Mouse (Mus musculus) midbrain, embryonic 16.5 days (tissue): ENCODE measurements around the gene Ttc23l. TPM values are rescaled to one million over a fixed set of nuclear protein-coding genes. Genes with fewer than 3 reads are reported as not detected.

Experiments
- ATAC-seq: fragments of 200-750 bp; cut with Nextera tagmentation; 2 replicates; pipeline ENCODE4 v1.8.0; 2017; ENCODE audit warnings: moderate TSS enrichment
- H3K27ac ChIP-seq: fragments of 300-500 bp; sonication (generic); 2 replicates; pipeline ENCODE4 v1.5.1; 2014; ENCODE audit warnings: mild to moderate bottlenecking, low read length, mixed read lengths
- H3K27me3 ChIP-seq: fragments of 300-500 bp; sonication (generic); 2 replicates; pipeline ENCODE4 v1.6.1; 2014; ENCODE audit warnings: low read depth, low read length, mixed read lengths; ENCODE audit not compliant: control insufficient read depth, insufficient read depth
- H3K36me3 ChIP-seq: fragments of 300-500 bp; sonication (generic); 2 replicates; pipeline ENCODE4 v1.6.1; 2014; ENCODE audit warnings: mild to moderate bottlenecking, low read length, moderate library complexity, mixed read lengths; ENCODE audit not compliant: control insufficient read depth, insufficient read depth
- H3K4me1 ChIP-seq: fragments of 300-500 bp; sonication (generic); 2 replicates; pipeline ENCODE4 v1.6.1; 2014; ENCODE audit warnings: mild to moderate bottlenecking, low read length, mixed read lengths; ENCODE audit not compliant: control insufficient read depth, insufficient read depth
- H3K4me2 ChIP-seq: fragments of 300-500 bp; sonication (generic); 2 replicates; pipeline ENCODE4 v1.6.1; 2014; ENCODE audit warnings: mild to moderate bottlenecking, low read length, mixed read lengths
- H3K4me3 ChIP-seq: fragments of 300-500 bp; sonication (generic); 2 replicates; pipeline ENCODE4 v1.5.1; 2014; ENCODE audit warnings: low read depth, mild to moderate bottlenecking, low read length, moderate library complexity, mixed read lengths
- H3K9ac ChIP-seq: fragments of 300-500 bp; sonication (generic); 2 replicates; pipeline ENCODE4 v1.6.1; 2014; ENCODE audit warnings: low read depth, low read length, mixed read lengths
- H3K9me3 ChIP-seq: fragments of 300-500 bp; sonication (generic); replicated peaks from 2 replicates; pipeline ENCODE4 v1.6.1; 2014; ENCODE audit warnings: mild to moderate bottlenecking, low read length, mixed read lengths; ENCODE audit not compliant: control insufficient read depth, poor library complexity, severe bottlenecking
- WGBS: fragments of 180-500 bp; shearing (Covaris S2); extraction: QIAGEN DNeasy Blood & Tissue Kit; methylation state at CpG from one replicate; pipeline ENCODE4 v1.1.7; 2014; 5-methylcytosine and 5-hydroxymethylcytosine counted together
- polyA plus RNA-seq: library from polyadenylated mRNA; unstranded; fragments of >200 nt; fragmentation: Nextera tagmentation; extraction: Ambion mirVana; gene quantifications from 2 replicates; pipeline ENCODE4 v1.2.1, GENCODE M21; 2015

Ttc23l gene
- polyA plus RNA-seq, 1 experiment from 2014 or later = 0.10 TPM

DNA sequence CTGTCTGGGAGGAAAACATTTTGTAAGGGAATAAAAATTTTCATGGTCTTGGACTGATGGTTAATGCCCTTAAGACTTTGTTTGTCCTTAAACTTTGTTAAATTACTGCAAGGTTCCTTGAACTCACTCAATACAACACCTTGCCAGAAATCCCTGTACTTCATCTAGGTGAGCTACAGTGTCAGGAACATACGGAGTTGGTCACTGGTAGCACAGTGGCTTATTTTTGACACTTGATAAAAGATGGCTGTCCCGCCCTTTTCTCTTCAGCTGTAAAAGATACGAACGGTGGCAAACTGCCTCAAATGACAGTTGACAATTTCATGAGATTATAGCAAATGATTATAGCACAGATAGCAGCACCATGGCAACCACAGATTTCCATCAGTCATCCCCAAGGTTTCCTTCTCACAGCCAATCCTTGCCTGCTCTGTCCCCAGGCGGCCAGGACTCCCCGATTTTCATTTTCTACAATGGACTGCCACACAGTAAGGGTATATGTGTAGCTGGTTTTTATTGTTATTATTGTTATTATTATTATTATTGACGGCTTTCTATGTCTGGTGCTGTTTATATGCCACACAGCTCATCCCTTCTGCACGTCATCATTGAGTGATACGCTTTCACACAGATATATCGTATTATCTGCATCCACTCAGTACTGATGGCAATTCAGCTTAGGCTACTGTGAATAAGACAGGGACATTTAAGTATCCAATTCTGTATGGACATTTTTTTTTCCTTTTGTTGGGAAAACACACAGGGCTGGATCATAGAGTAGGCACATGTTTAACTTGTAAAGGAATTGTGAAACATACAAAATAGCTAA, 26.1 kb upstream of the Ttc23l start:
- H3K27me3 ChIP-seq = no peaks in the 10 kb centered on the region
- H3K4me2 ChIP-seq = no peak overlapping the region
- H3K27ac ChIP-seq = peak overlapping the region; percentile 41; the same call in 1 of the 2 replicates
- ATAC-seq = peak; percentile 87
- no peaks in the 10 kb centered on the region for H3K9me3 ChIP-seq
- 0 out of 2 replicates have a peak, but pooled peaks cover 2% of the 10 kb centered on the region for H3K4me1 ChIP-seq
- no peaks in the 10 kb centered on the region for H3K36me3 ChIP-seq
- H3K4me3 ChIP-seq = no peak overlapping the region
- no peak overlapping the region for H3K9ac ChIP-seq
- WGBS = 67% methylated on average over 10 of the region's 10 CpGs

GRCm38 (mm10) chr15:10583408-10583807, 24.9 kb upstream of the Ttc23l start:
- Histone ChIP-seq H3K9me3 (no peaks in the 10 kb centered on the region), H3K36me3 (no peaks in the 10 kb centered on the region), H3K4me3 (no peak overlapping the region), H3K27me3 (no peaks in the 10 kb centered on the region), H3K4me1 (0 out of 2 replicates have a peak, but pooled peaks cover 2% of the 10 kb centered on the region), H3K27ac (no peak overlapping the region), H3K9ac (no peak overlapping the region), H3K4me2 (no peak overlapping the region)
- WGBS = 54% methylated on average over 8 of the region's 8 CpGs
- peak; percentile 83; the same call in 1 of the 2 replicates for ATAC-seq

- Histone ChIP-seq H3K27ac (no peak overlapping the region), H3K27me3 (no peaks in the 10 kb centered on the region), H3K9ac (no peak overlapping the region), H3K4me2 (no peak overlapping the region), H3K4me3 (no peak overlapping the region), H3K36me3 (peaks cover 5% of the 10 kb centered on the region; the same call in 1 of the 2 replicates), H3K4me1 (no peaks in the 10 kb centered on the region), H3K9me3 (no peaks in the 10 kb centered on the region)
- 91% methylated on average over 3 of the region's 3 CpGs for WGBS
- ATAC-seq = no peak
These were observed 20.7 kb upstream of the Ttc23l start for GRCm38 (mm10) chr15:10579159-10579558.

DNA sequence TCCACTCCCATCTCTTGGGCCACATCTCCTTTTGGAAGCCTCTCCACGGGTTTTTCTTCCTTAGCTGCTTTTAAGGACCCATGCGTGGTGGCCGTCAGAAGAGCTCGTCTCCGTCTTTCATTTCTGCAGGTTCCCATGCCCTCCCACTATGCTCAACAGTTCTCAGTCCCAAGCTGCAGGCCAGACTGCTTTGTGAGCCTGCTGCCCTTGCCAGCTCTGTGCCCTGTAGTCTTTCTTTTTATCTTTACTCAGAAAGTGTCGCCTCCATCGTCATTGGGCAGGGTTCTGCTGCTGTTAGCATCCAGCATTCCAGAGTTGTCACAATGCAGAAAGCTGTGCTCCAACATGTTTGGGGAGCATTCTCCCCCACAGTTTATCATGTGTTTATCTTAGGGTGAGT, 8.0 kb upstream of the Ttc23l start:
- H3K27ac ChIP-seq = no peak overlapping the region
- no peak overlapping the region for H3K4me3 ChIP-seq
- no peaks in the 10 kb centered on the region for H3K4me1 ChIP-seq
- WGBS = 90% methylated on average over 7 of the region's 7 CpGs
- H3K27me3 ChIP-seq = no peaks in the 10 kb centered on the region
- no peak overlapping the region for H3K9ac ChIP-seq
- no peak overlapping the region for H3K4me2 ChIP-seq
- ATAC-seq = no peak
- H3K9me3 ChIP-seq = no peaks in the 10 kb centered on the region
- no peaks in the 10 kb centered on the region for H3K36me3 ChIP-seq

- H3K36me3 ChIP-seq = no peaks in the 10 kb centered on the region
- no peak overlapping the region for H3K4me3 ChIP-seq
- WGBS = 70% methylated on average over 1 of the region's 1 CpGs
- H3K9ac ChIP-seq = no peak overlapping the region
- H3K9me3 ChIP-seq = no peaks in the 10 kb centered on the region
- H3K27ac ChIP-seq = no peak overlapping the region
- H3K4me2 ChIP-seq = no peak overlapping the region
- no peak for ATAC-seq
- no peaks in the 10 kb centered on the region for H3K27me3 ChIP-seq
- H3K4me1 ChIP-seq = no peaks in the 10 kb centered on the region
These were observed 5.7 kb upstream of the Ttc23l start for GRCm38 (mm10) chr15:10564201-10564600.

DNA sequence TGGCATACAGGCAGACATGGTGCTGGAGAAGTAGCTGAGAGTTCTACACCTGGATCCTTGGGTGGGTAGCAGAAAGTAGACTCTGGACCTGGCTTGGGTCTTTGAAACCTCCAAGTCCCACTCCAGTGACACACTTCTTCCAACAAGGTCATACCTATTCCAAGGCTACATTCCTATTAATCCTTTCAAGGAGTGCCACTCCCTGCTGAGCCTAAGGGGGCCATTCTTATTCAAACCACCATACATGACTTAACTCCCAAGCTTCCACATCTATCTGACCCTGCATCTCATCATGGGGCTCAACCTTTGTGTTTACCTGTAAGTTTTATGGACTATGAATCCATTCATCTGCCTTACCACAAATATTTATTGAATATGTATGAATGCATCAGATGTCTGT, 3.8 kb upstream of the Ttc23l start:
- ATAC-seq = no peak

GRCm38 (mm10) chr15:10560005-10560404, 1.5 kb upstream of the Ttc23l start:
- no peak overlapping the region for H3K9ac ChIP-seq
- H3K36me3 ChIP-seq = no peaks in the 10 kb centered on the region
- H3K4me2 ChIP-seq = no peak overlapping the region
- H3K4me1 ChIP-seq = no peaks in the 10 kb centered on the region
- no peak overlapping the region for H3K4me3 ChIP-seq
- no peak overlapping the region for H3K27ac ChIP-seq
- no peak for ATAC-seq
- H3K9me3 ChIP-seq = no peaks in the 10 kb centered on the region
- 96% methylated on average over 7 of the region's 7 CpGs for whole genome bisulfite sequencing
- H3K27me3 ChIP-seq = no peaks in the 10 kb centered on the region

More for the DNA sequence above, 3.8 kb upstream of the Ttc23l start:
- Histone ChIP-seq H3K4me1 (no peaks in the 10 kb centered on the region), H3K36me3 (no peaks in the 10 kb centered on the region), H3K27me3 (no peaks in the 10 kb centered on the region), H3K27ac (no peak overlapping the region), H3K9me3 (no peaks in the 10 kb centered on the region), H3K4me3 (no peak overlapping the region), H3K9ac (no peak overlapping the region), H3K4me2 (no peak overlapping the region)

- no peak overlapping the region for H3K9ac ChIP-seq
- no peaks in the 10 kb centered on the region for H3K9me3 ChIP-seq
- no peaks in the 10 kb centered on the region for H3K27me3 ChIP-seq
- H3K4me1 ChIP-seq = no peaks in the 10 kb centered on the region
- ATAC-seq = no peak
- no peaks in the 10 kb centered on the region for H3K36me3 ChIP-seq
- no peak overlapping the region for H3K4me2 ChIP-seq
- H3K27ac ChIP-seq = no peak overlapping the region
- H3K4me3 ChIP-seq = no peak overlapping the region
These were observed 4.1 kb downstream of the Ttc23l start for GRCm38 (mm10) chr15:10554336-10554735.

GRCm38 (mm10) chr15:10540271-10541088, 18.0 kb downstream of the Ttc23l start:
- no peak overlapping the region for H3K4me2 ChIP-seq
- WGBS = 75% methylated on average over 16 of the region's 16 CpGs
- H3K9me3 ChIP-seq = no peaks in the 10 kb centered on the region
- no peaks in the 10 kb centered on the region for H3K36me3 ChIP-seq
- H3K27me3 ChIP-seq = no peaks in the 10 kb centered on the region
- H3K27ac ChIP-seq = no peak overlapping the region
- no peak for ATAC-seq
- H3K4me3 ChIP-seq = no peak overlapping the region
- no peaks in the 10 kb centered on the region for H3K4me1 ChIP-seq
- H3K9ac ChIP-seq = no peak overlapping the region
